Mouse (Mus musculus): ENCODE results near the gene Sept5. TPM values are rescaled to one million over a fixed set of nuclear protein-coding genes. Genes with fewer than 3 reads are reported as not detected.

Sept5 gene
- polyA plus RNA-seq, 1 experiment from 2014 or later, result 11.7 TPM

GRCm38 (mm10) chr16:18644485-18644884 lies 14.7 kb upstream of the Sept5 start:
- DNase-seq (ENCODE audit: low spot score), result peak; percentile 35
- no peaks in the 10 kb centered on the region for H3K27me3 ChIP-seq (ENCODE audit: insufficient read depth, poor library complexity, severe bottlenecking)
- H3K27ac ChIP-seq, result no peak overlapping the region
- no peaks in the 10 kb centered on the region for H3K36me3 ChIP-seq
- H3K4me1 ChIP-seq, result no peaks in the 10 kb centered on the region
- WGBS, result 74% methylated on average over 4 of the region's 4 CpGs
- no peak overlapping the region for H3K4me3 ChIP-seq
- H3K9me3 ChIP-seq, result no peaks in the 10 kb centered on the region; the same call in 1 of the 2 replicates

- H3K4me1 ChIP-seq, result no peaks in the 10 kb centered on the region
- no peaks in the 10 kb centered on the region for H3K36me3 ChIP-seq
- H3K4me3 ChIP-seq, result no peak overlapping the region
- DNase-seq (ENCODE audit: low spot score), result peak; percentile 74
- no peak overlapping the region for H3K27ac ChIP-seq
- no peaks in the 10 kb centered on the region for H3K9me3 ChIP-seq
- no peaks in the 10 kb centered on the region for H3K27me3 ChIP-seq (ENCODE audit: insufficient read depth, poor library complexity, severe bottlenecking)
- 64% methylated on average over 11 of the region's 11 CpGs for WGBS
Measured at GRCm38 (mm10) chr16:18643406-18643998, 13.7 kb upstream of the Sept5 start.

- H3K4me3 ChIP-seq, result no peak overlapping the region
- H3K4me1 ChIP-seq, result no peaks in the 10 kb centered on the region
- H3K9me3 ChIP-seq, result no peaks in the 10 kb centered on the region
- no peaks in the 10 kb centered on the region for H3K36me3 ChIP-seq
- peak; percentile 71 for DNase-seq (ENCODE audit: low spot score)
- no peaks in the 10 kb centered on the region for H3K27me3 ChIP-seq (ENCODE audit: insufficient read depth, poor library complexity, severe bottlenecking)
- WGBS, result 72% methylated on average over 4 of the region's 4 CpGs
- no peak overlapping the region for H3K27ac ChIP-seq
Measured at GRCm38 (mm10) chr16:18642897-18643296, 13.1 kb upstream of the Sept5 start.

- Histone ChIP-seq H3K9me3 (no peaks in the 10 kb centered on the region), H3K36me3 (no peaks in the 10 kb centered on the region)
- 42% methylated on average over 7 of the region's 7 CpGs for WGBS
Measured at GRCm38 (mm10) chr16:18642291-18642690, 12.5 kb upstream of the Sept5 start.

GRCm38 (mm10) chr16:18639382-18639929 lies 9.7 kb upstream of the Sept5 start:
- Histone ChIP-seq H3K36me3 (no peaks in the 10 kb centered on the region), H3K27me3 (ENCODE audit: insufficient read depth, poor library complexity, severe bottlenecking) (peaks cover 9% of the 10 kb centered on the region; the same call in 1 of the 2 replicates), H3K4me1 (no peaks in the 10 kb centered on the region), H3K9me3 (no peaks in the 10 kb centered on the region), H3K27ac (no peak overlapping the region), H3K4me3 (no peak overlapping the region)
- 76% methylated on average over 1 of the region's 1 CpGs for WGBS
- DNase-seq (ENCODE audit: low spot score), result no peak

More at GRCm38 (mm10) chr16:18642291-18642690, 12.5 kb upstream of the Sept5 start:
- Histone ChIP-seq H3K4me1 (no peaks in the 10 kb centered on the region), H3K4me3 (no peak overlapping the region), H3K27ac (no peak overlapping the region), H3K27me3 (ENCODE audit: insufficient read depth, poor library complexity, severe bottlenecking) (no peaks in the 10 kb centered on the region)
- no peak for DNase-seq (ENCODE audit: low spot score)

GRCm38 (mm10) chr16:18638396-18638795 lies 8.6 kb upstream of the Sept5 start:
- peaks cover 15% of the 10 kb centered on the region; the same call in 1 of the 2 replicates for H3K27me3 ChIP-seq (ENCODE audit: insufficient read depth, poor library complexity, severe bottlenecking)
- H3K4me3 ChIP-seq, result no peak overlapping the region
- no peaks in the 10 kb centered on the region for H3K9me3 ChIP-seq
- 53% methylated on average over 2 of the region's 2 CpGs for WGBS
- no peaks in the 10 kb centered on the region for H3K36me3 ChIP-seq
- no peak overlapping the region for H3K27ac ChIP-seq
- H3K4me1 ChIP-seq, result no peaks in the 10 kb centered on the region
- peak; percentile 64 for DNase-seq (ENCODE audit: low spot score)

- WGBS, result 57% methylated on average over 3 of the region's 3 CpGs
- H3K9me3 ChIP-seq, result no peaks in the 10 kb centered on the region
- DNase-seq (ENCODE audit: low spot score), result peak; percentile 59
Measured at GRCm38 (mm10) chr16:18636804-18637203, 7.0 kb upstream of the Sept5 start.

GRCm38 (mm10) chr16:18636401-18636800 lies 6.6 kb upstream of the Sept5 start:
- Histone ChIP-seq H3K4me3 (no peak overlapping the region), H3K27ac (no peak overlapping the region), H3K27me3 (ENCODE audit: insufficient read depth, poor library complexity, severe bottlenecking) (peaks cover 33% of the 10 kb centered on the region), H3K36me3 (no peaks in the 10 kb centered on the region), H3K4me1 (no peaks in the 10 kb centered on the region), H3K9me3 (no peaks in the 10 kb centered on the region)
- 77% methylated on average over 5 of the region's 5 CpGs for WGBS
- peak; percentile 64 for DNase-seq (ENCODE audit: low spot score)

More at GRCm38 (mm10) chr16:18636804-18637203, 7.0 kb upstream of the Sept5 start:
- H3K27ac ChIP-seq, result no peak overlapping the region
- no peaks in the 10 kb centered on the region for H3K4me1 ChIP-seq
- H3K36me3 ChIP-seq, result no peaks in the 10 kb centered on the region
- peaks cover 29% of the 10 kb centered on the region; the same call in 1 of the 2 replicates for H3K27me3 ChIP-seq (ENCODE audit: insufficient read depth, poor library complexity, severe bottlenecking)
- H3K4me3 ChIP-seq, result no peak overlapping the region

GRCm38 (mm10) chr16:18633333-18633732 lies 3.6 kb upstream of the Sept5 start:
- DNase-seq (ENCODE audit: low spot score), result no peak
- Histone ChIP-seq H3K36me3 (no peaks in the 10 kb centered on the region), H3K4me3 (no peak overlapping the region), H3K4me1 (peaks cover 12% of the 10 kb centered on the region), H3K9me3 (no peaks in the 10 kb centered on the region), H3K27me3 (ENCODE audit: insufficient read depth, poor library complexity, severe bottlenecking) (peaks cover 61% of the 10 kb centered on the region), H3K27ac (no peak overlapping the region)
- WGBS, result 17% methylated on average over 1 of the region's 1 CpGs

GRCm38 (mm10) chr16:18632816-18633215 lies 3.1 kb upstream of the Sept5 start:
- Histone ChIP-seq H3K27me3 (ENCODE audit: insufficient read depth, poor library complexity, severe bottlenecking) (peaks cover 66% of the 10 kb centered on the region), H3K27ac (no peak overlapping the region)

GRCm38 (mm10) chr16:18632059-18632458 lies 2.3 kb upstream of the Sept5 start:
- Histone ChIP-seq H3K4me1 (peaks cover 12% of the 10 kb centered on the region), H3K27me3 (ENCODE audit: insufficient read depth, poor library complexity, severe bottlenecking) (peaks cover 74% of the 10 kb centered on the region)
- WGBS, result 66% methylated on average over 3 of the region's 3 CpGs

More at GRCm38 (mm10) chr16:18632816-18633215, 3.1 kb upstream of the Sept5 start:
- peaks cover 12% of the 10 kb centered on the region for H3K4me1 ChIP-seq
- DNase-seq (ENCODE audit: low spot score), result no peak
- 48% methylated on average over 2 of the region's 2 CpGs for WGBS
- H3K4me3 ChIP-seq, result no peak overlapping the region
- H3K36me3 ChIP-seq, result no peaks in the 10 kb centered on the region
- H3K9me3 ChIP-seq, result no peaks in the 10 kb centered on the region

GRCm38 (mm10) chr16:18631141-18631540 lies 1.4 kb upstream of the Sept5 start:
- no peaks in the 10 kb centered on the region for H3K36me3 ChIP-seq
- WGBS, result 66% methylated on average over 7 of the region's 7 CpGs
- no peak overlapping the region for H3K27ac ChIP-seq
- no peak overlapping the region for H3K4me3 ChIP-seq
- no peaks in the 10 kb centered on the region for H3K9me3 ChIP-seq
- peaks cover 74% of the 10 kb centered on the region for H3K27me3 ChIP-seq (ENCODE audit: insufficient read depth, poor library complexity, severe bottlenecking)
- DNase-seq (ENCODE audit: low spot score), result no peak
- H3K4me1 ChIP-seq, result peaks cover 19% of the 10 kb centered on the region

More at GRCm38 (mm10) chr16:18632059-18632458, 2.3 kb upstream of the Sept5 start:
- Histone ChIP-seq H3K27ac (no peak overlapping the region), H3K9me3 (no peaks in the 10 kb centered on the region), H3K4me3 (no peak overlapping the region), H3K36me3 (no peaks in the 10 kb centered on the region)
- DNase-seq (ENCODE audit: low spot score), result no peak

GRCm38 (mm10) chr16:18630291-18630690 lies 537 bp upstream of the Sept5 start:
- DNase-seq (ENCODE audit: low spot score), result no peak
- H3K36me3 ChIP-seq, result no peaks in the 10 kb centered on the region
- 45% methylated on average over 5 of the region's 5 CpGs for WGBS
- peaks cover 27% of the 10 kb centered on the region for H3K4me1 ChIP-seq
- H3K4me3 ChIP-seq, result peak overlapping the region; percentile 74
- no peak overlapping the region for H3K27ac ChIP-seq
- H3K9me3 ChIP-seq, result no peaks in the 10 kb centered on the region
- H3K27me3 ChIP-seq (ENCODE audit: insufficient read depth, poor library complexity, severe bottlenecking), result peaks cover 80% of the 10 kb centered on the region

Data from heart, embryonic 10.5 days (tissue).